Mouse (Mus musculus): ENCODE results near the gene Kremen2.

Kremen2 gene

GRCm38 (mm10) chr17:23760231-23760630 is 14.6 kb upstream of the Kremen2 start:
- peak; percentile 63 for DNase-seq (ENCODE audit: low read depth, low spot score)

- DNase-seq (ENCODE audit: low read depth, low spot score): peak; percentile 87
These were observed 13.2 kb upstream of the Kremen2 start for GRCm38 (mm10) chr17:23758801-23759200.

- no peak for DNase-seq (ENCODE audit: low read depth, low spot score)
These were observed 11.9 kb upstream of the Kremen2 start for GRCm38 (mm10) chr17:23757581-23757980.

- DNase-seq (ENCODE audit: low read depth, low spot score): no peak
These were observed 10.1 kb upstream of the Kremen2 start for GRCm38 (mm10) chr17:23755689-23756088.

GRCm38 (mm10) chr17:23749400-23750191 is 4.0 kb upstream of the Kremen2 start:
- no peak for DNase-seq (ENCODE audit: low read depth, low spot score)

- DNase-seq (ENCODE audit: low read depth, low spot score): peak; percentile 93
These were observed 3.2 kb upstream of the Kremen2 start for GRCm38 (mm10) chr17:23748631-23749391.

GRCm38 (mm10) chr17:23748026-23748425 is 2.4 kb upstream of the Kremen2 start:
- no peak for DNase-seq (ENCODE audit: low read depth, low spot score)

- DNase-seq (ENCODE audit: low read depth, low spot score): no peak
These were observed 1.8 kb upstream of the Kremen2 start for GRCm38 (mm10) chr17:23747471-23747870.

- DNase-seq (ENCODE audit: low read depth, low spot score): no peak
These were observed 1.1 kb upstream of the Kremen2 start for GRCm38 (mm10) chr17:23746767-23747166.

GRCm38 (mm10) chr17:23746311-23746710 is 678 bp upstream of the Kremen2 start:
- peak; percentile 77 for DNase-seq (ENCODE audit: low read depth, low spot score)

- no peak for DNase-seq (ENCODE audit: low read depth, low spot score)
These were observed 982 bp downstream of the Kremen2 start for GRCm38 (mm10) chr17:23744651-23745050.

- no peak for DNase-seq (ENCODE audit: low read depth, low spot score)
These were observed 1.6 kb downstream of the Kremen2 start for GRCm38 (mm10) chr17:23744076-23744475.

- peak; percentile 69 for DNase-seq (ENCODE audit: low read depth, low spot score)
These were observed 2.7 kb downstream of the Kremen2 start for GRCm38 (mm10) chr17:23742941-23743340.

GRCm38 (mm10) chr17:23742210-23742793 is 3.3 kb downstream of the Kremen2 start:
- DNase-seq (ENCODE audit: low read depth, low spot score): peak; percentile 53

- no peak for DNase-seq (ENCODE audit: low read depth, low spot score)
These were observed 4.0 kb downstream of the Kremen2 start for GRCm38 (mm10) chr17:23741359-23742209.

GRCm38 (mm10) chr17:23740598-23741021 is 5.0 kb downstream of the Kremen2 start, which contains the start of gene Paqr4:
Paqr4 (minus strand) TSS chr17:23740867.
- no peak for DNase-seq (ENCODE audit: low read depth, low spot score)

GRCm38 (mm10) chr17:23740136-23740584 is 5.5 kb downstream of the Kremen2 start:
- DNase-seq (ENCODE audit: low read depth, low spot score): peak; percentile 91

GRCm38 (mm10) chr17:23739202-23740135 is 6.2 kb downstream of the Kremen2 start:
- peak; percentile 37 for DNase-seq (ENCODE audit: low read depth, low spot score)

GRCm38 (mm10) chr17:23738836-23739201 is 6.8 kb downstream of the Kremen2 start:
- DNase-seq (ENCODE audit: low read depth, low spot score): no peak

Measured in R1 (cell line).